Mouse (Mus musculus): ENCODE measurements around the gene Mesd.
A peak's percentile ranks its signal among the peaks of the same experiment; 100 is the strongest.

Gene Mesd

GRCm38 (mm10) chr7:83913405-83913932 lies 29.2 kb downstream of the Mesd start:
- DNase-seq (ENCODE audit: low spot score): no peak

- no peak for DNase-seq (ENCODE audit: low spot score)
Measured at GRCm38 (mm10) chr7:83913995-83914394, 29.7 kb downstream of the Mesd start.

- peak; percentile 73 for DNase-seq (ENCODE audit: low spot score)
Measured at GRCm38 (mm10) chr7:83914566-83914965, 30.3 kb downstream of the Mesd start.

- no peak for DNase-seq (ENCODE audit: low spot score)
Measured at GRCm38 (mm10) chr7:83920241-83920640, 36.0 kb downstream of the Mesd start.

- no peak for DNase-seq (ENCODE audit: low spot score)
Measured at GRCm38 (mm10) chr7:83921637-83922036, 37.4 kb downstream of the Mesd start.

- DNase-seq (ENCODE audit: low spot score): no peak
Measured at GRCm38 (mm10) chr7:83939017-83939721, 54.9 kb downstream of the Mesd start.

DNA sequence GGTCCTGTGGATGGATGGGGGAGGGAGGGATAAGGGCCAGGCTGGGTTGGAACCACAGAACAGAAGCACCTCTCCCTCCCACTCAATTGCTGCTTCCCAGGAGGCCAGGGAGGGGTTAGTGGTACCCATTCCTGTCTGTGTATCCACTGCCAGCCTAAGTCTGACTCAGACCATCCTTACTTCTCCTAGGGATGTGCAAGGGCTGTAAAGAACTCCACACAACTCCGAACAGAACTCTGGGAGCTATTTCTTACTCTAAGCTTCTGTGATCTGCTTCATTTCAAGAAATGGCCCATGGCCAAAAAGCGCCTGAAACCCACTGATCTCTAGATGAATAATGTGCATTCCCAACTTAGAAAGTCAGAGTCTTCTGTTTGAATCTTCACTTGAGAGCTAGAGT lies 55.9 kb downstream of the Mesd start:
- no peak for DNase-seq (ENCODE audit: low spot score)

- DNase-seq (ENCODE audit: low spot score): no peak
Measured at GRCm38 (mm10) chr7:83941701-83942101, 57.4 kb downstream of the Mesd start.

GRCm38 (mm10) chr7:83948743-83949142 lies 64.5 kb downstream of the Mesd start:
- no peak for DNase-seq (ENCODE audit: low spot score)

DNA sequence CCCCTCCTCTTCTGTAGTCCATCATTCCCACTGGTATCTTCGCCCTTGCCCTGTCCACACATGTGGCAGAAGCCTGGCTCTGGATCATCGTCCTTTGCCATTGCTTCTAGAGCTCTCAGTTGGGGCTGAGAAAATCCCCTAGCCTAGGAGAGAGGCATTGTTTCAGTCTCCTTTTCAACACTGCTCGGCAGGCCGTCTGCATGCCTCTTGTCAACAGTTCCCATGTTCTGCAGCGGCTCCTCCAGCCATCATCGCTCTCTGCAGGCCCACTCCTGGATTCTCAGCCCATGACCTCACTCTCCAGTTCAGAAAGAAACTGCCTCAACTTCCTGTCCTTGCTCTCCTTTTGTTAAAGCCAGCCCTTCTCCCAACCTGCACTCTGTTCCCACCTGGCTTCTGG lies 65.4 kb downstream of the Mesd start:
- DNase-seq (ENCODE audit: low spot score): no peak
